Mouse (Mus musculus): ENCODE results near the gene Marveld1.

Marveld1 gene

DNA sequence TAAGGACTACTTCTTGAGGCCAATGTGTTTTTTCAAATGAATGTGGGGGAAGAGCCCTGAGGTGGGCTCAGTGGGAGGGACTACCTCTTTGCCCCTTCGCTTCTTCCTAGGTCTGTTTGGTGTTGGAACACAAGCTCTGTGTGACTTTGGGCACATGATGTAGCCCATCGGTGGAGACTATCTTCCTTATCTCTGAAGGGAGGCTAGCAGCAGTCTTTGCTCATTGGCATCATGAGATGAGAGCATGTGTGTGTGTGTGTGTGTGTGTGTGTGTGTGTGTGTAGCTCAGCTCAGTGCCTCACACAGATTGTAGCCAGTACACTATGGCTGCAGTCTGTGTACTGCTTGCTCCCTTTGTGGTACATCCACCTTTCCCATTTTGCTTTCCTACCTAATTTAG, 30.3 kb downstream of the Marveld1 start:
- POLR2A ChIA-PET: interaction anchor here in 2 of 4 experiments (0.7 to 1.2 kb wide), 3 partner anchors 142 to 435 kb away, joined by 3 to 4 read pairs (median 3); partner anchors contain the start of gene Loxl4 (in 1 of the 2)
- CTCF ChIA-PET: interaction anchor here in 1 of 4 experiments (0.9 kb wide), 1 partner anchor 133 kb away, joined by 3 read pairs; no protein-coding TSS in a partner anchor

DNA sequence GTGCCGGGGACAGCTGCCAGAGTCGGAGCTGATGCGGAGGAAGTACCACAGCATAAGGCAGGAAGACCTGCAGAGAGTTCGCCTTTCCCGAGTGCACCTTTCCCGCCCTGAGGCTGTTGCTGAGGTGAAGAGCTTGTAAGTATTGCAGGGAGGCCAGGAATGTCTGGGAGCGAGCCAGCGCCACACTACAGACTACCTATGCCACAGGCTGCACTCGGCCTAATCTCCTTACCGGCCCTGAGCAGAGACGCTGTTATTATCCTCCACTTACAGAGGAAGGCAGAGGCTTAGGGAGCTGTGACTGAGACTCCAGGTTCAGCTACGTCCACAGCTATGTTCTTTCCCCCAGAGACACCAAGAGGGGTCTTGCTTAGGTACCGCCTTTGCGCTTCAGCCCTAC, 32.2 kb downstream of the Marveld1 start:
- CTCF ChIA-PET: interaction anchor here in 2 of 4 experiments (0.9 to 1.6 kb wide), 5 partner anchors 14 to 250 kb away, joined by 3 to 5 read pairs (median 3); no protein-coding TSS in a partner anchor
- POLR2A ChIA-PET: interaction anchor here in 2 of 4 experiments (0.9 to 1.4 kb wide), 6 partner anchors 9 to 61 kb away, joined by 3 to 5 read pairs (median 4); no protein-coding TSS in a partner anchor

DNA sequence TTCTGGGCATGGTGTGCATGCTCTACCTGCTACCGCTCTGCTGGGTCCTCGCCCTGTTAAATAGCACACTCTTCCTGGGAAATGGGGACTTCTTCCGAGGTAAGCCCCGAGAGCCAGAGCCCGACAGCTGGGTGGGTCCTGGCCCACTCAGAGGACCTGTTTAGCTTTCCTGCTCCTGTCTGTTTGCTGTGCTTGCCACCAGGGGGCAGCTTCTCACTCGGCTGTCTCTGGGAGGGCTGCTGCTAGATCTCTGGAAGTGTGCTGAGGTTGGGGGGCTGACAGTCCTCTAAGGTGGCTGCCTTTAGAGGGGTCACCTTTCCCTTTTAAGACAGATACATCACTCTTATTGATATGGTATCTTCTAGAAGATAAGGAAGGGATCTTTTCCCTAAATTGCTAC, 35.5 kb downstream of the Marveld1 start:
- CTCF ChIA-PET: interaction anchor here (0.6 to 2.8 kb wide), 86 partner anchors 8 to 977 kb away, joined by 3 to 21 read pairs (median 4); partner anchors contain the start of genes Ankrd2 (in 3 of the 4), Hoga1 (in 1 of the 4), Pi4k2a (in 1 of the 4) and Pyroxd2 (in 1 of the 4)
- POLR2A ChIA-PET: interaction anchor here in 3 of 4 experiments (0.5 to 1.6 kb wide), 7 partner anchors 12 to 202 kb away, joined by 3 to 5 read pairs (median 4); no protein-coding TSS in a partner anchor

DNA sequence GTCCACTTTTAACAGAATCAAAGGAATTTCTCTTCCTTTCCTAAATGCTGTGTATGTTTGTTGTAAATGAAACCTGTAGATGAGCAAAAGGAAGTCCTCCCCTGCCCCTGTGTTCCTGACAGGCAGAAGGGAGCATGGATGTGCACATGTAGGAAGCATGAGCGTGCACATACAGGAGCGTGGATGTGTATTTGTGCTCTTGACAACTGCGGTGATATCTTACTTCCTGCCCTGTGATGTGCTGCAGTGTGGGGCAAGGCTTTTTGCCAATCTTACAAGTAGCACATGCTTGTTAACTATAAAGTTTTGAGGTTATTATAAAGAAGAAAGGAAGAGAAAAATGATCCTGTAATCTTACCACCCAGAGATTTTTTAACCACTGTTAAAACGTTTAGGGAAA, 42.5 kb downstream of the Marveld1 start:
- ChIA-PET CTCF (interaction anchor here (0.6 to 1.8 kb wide), 6 partner anchors 32 to 127 kb away, joined by 3 to 5 read pairs (median 4); no protein-coding TSS in a partner anchor), POLR2A (interaction anchor here in 2 of 4 experiments (1.2 to 1.4 kb wide), 2 partner anchors 11 to 19 kb away, joined by 3 to 4 read pairs; no protein-coding TSS in a partner anchor)

DNA sequence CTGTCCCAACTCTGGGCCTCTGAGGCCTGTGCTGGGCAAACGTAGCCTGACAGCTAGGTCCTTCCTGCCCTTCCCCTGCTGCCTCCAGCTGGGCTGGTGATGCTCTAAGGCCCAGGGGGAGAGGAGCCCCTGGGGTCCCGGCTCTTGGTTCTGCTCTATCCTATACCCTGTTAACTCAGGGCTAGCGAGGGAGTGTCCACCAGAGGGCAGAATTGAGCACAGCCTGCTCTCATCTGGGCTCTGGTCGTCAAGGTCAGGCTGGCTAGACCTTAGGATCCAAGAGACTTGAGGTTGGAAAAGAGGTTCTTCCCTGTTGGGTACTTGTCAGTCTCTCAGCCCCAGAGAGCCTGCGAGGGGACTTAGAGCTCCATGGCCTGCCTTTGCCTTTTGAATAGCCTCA, 43.3 kb downstream of the Marveld1 start:
- POLR2A ChIA-PET: interaction anchor here in 1 of 4 experiments (1.2 kb wide), 1 partner anchor 10 kb away, joined by 3 read pairs; no protein-coding TSS in a partner anchor
- CTCF ChIA-PET: interaction anchor here in 3 of 4 experiments (0.6 to 1.3 kb wide), 10 partner anchors 13 to 472 kb away, joined by 3 to 4 read pairs (median 3); no protein-coding TSS in a partner anchor

DNA sequence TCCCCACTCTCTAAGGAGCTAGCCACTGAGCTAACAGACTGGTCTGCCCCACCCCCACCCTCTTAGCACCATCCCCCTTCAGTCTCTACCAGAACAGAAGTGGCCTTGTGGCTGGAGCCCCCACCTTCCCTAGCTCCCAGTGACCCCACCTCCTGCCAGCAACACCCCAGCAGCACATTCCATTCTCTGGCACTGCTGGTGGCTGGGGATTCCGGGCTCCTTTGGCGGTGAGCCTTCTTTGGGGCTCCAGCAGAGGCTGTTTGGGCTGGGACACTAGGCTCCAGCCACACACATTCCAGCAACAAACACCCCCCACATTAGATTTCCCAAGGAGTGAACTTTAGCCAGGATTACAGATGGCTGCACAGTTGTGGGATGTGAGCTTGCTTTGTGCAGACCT, 46.1 kb downstream of the Marveld1 start:
- ChIA-PET POLR2A (interaction anchor here in 3 of 4 experiments (0.5 to 1.4 kb wide), 6 partner anchors 14 to 443 kb away, joined by 3 read pairs; no protein-coding TSS in a partner anchor), CTCF (interaction anchor here (0.8 to 1.5 kb wide), 6 partner anchors 9 to 158 kb away, joined by 3 to 4 read pairs (median 4); partner anchors contain the start of gene Ankrd2 (in 1 of the 4))

DNA sequence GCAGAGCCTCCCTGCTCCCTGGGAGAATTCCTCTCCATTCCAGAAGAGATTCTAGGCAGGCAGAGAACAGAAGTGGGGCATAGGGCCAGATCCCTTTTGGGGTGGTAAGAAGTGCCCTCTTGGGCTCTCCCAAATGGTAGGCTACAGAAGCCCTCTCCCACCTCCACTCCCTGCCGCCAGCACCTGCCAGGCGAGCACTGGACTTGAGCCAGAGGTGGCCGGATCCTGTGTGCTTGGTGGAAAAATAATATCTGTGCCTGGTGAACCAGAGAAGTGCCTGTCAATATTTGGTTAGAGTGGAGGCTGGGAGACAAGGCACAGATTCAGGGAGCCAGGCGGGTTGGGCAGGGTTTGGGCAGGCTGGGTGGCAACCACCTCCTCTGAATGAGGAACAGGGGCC, 49.2 kb downstream of the Marveld1 start:
- ChIA-PET CTCF (interaction anchor here in 2 of 4 experiments (0.6 to 1.3 kb wide), 2 partner anchors 14 to 138 kb away, joined by 3 to 5 read pairs; no protein-coding TSS in a partner anchor), POLR2A (no interaction called here)

DNA sequence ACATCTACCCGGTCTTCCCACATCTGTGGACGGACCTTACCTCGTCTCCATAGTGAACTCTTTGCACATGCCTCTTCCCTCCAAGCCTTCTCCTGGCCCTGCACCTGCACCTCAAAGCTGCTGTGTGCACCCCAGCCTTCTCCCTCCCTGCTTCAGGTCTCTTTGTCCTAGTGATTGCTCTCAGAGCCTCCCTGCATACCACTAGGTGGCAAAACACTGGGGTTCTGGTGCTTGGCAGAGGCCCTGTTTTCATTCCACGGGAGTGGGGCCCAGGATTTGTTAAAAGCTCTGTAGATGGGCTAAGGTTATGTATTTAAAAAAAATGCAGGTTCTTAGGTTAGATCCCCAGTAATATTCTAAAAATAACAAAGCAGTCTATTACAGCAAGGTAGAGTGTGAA, 49.9 kb downstream of the Marveld1 start:
- ChIA-PET CTCF (interaction anchor here in 1 of 4 experiments (0.5 to 1.8 kb wide), 2 partner anchors 14 to 194 kb away, joined by 3 to 9 read pairs; no protein-coding TSS in a partner anchor), POLR2A (interaction anchor here in 1 of 4 experiments (1.4 kb wide), 1 partner anchor 12 kb away, joined by 3 read pairs; no protein-coding TSS in a partner anchor)

DNA sequence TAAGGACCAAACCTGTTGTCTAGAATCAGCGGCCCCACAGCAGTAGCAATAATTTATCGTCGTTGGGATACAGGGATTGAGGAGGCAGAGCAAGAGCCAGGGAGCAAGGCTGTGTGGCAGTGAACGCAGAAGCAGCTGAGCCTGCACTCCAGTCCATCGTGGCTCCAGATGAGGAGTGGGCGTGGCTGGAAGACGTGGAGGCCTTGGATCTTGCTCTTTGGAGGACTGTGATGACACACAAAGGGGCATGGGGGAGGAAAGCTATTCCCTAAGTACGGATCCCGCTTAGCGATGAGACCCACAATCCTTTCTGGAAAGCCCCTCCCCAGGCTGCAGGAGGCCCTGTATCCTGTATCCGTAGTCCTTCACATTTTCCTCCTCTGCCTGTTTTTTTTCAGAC, 50.8 kb downstream of the Marveld1 start:
- CTCF ChIA-PET: interaction anchor here in 3 of 4 experiments (0.6 to 1.8 kb wide), 5 partner anchors 13 to 232 kb away, joined by 3 to 9 read pairs (median 3); no protein-coding TSS in a partner anchor
- POLR2A ChIA-PET: interaction anchor here in 1 of 4 experiments (0.7 to 1.4 kb wide), 2 partner anchors 13 to 172 kb away, joined by 3 to 5 read pairs; no protein-coding TSS in a partner anchor

Data from embryonic stem cell, embryonic (primary cell).